Mouse (Mus musculus) kidney, adult 2 months (tissue): ENCODE measurements around the gene Pno1. TPM values are rescaled to one million over a fixed set of nuclear protein-coding genes. Genes with fewer than 3 reads are reported as not detected.

ENCODE experiments used
- DNase-seq: peaks from one replicate; pipeline ENCODE4 v3.0.0; 2021
- H3K27ac ChIP-seq: fragments of 200-500 bp; 2 replicates; pipeline ENCODE4 v1.5.1; 2012; ENCODE audit warnings: low read depth, low read length, control low read depth, inconsistent platforms; ENCODE audit not compliant: insufficient read depth
- H3K27me3 ChIP-seq: fragments of 200-500 bp; replicated peaks from 2 replicates; pipeline ENCODE4 v1.6.1; 2012; ENCODE audit warnings: mild to moderate bottlenecking, moderate library complexity, low read length, inconsistent platforms; ENCODE audit not compliant: control insufficient read depth, insufficient read depth
- H3K36me3 ChIP-seq: fragments of 200-500 bp; 2 replicates; pipeline ENCODE4 v1.6.1; 2012; ENCODE audit warnings: mild to moderate bottlenecking, moderate library complexity, low read length, inconsistent platforms; ENCODE audit not compliant: control insufficient read depth, insufficient read depth
- H3K4me1 ChIP-seq: fragments of 200-500 bp; 2 replicates; pipeline ENCODE4 v1.6.1; 2011; ENCODE audit warnings: low read length; ENCODE audit not compliant: control insufficient read depth, insufficient read depth
- H3K4me3 ChIP-seq: fragments of 200-500 bp; 2 replicates; pipeline ENCODE4 v1.5.1; 2011; ENCODE audit warnings: mild to moderate bottlenecking, low read depth, low read length, control low read depth; ENCODE audit not compliant: insufficient read depth
- CTCF ChIP-seq: fragments of 200-500 bp; conservative IDR thresholded peaks from 2 replicates; pipeline ENCODE4 v1.5.1; 2011; ENCODE audit warnings: low read depth, mild to moderate bottlenecking, control low read depth, low read length, moderate library complexity, mixed read lengths; ENCODE audit not compliant: insufficient read depth, insufficient read length
- POLR2A ChIP-seq: fragments of 200-500 bp; IDR thresholded peaks from one replicate; pipeline ENCODE4 v1.6.1; 2011; ENCODE audit warnings: low read depth, low read length, control low read depth
- WGBS: fragments of 180-500 bp; shearing (Covaris S2); methylation state at CpG from one replicate; pipeline ENCODE4 v1.1.7; 2018; 5-methylcytosine and 5-hydroxymethylcytosine counted together
- polyA plus RNA-seq: library from polyadenylated mRNA; depleted of rRNA; stranded (reverse); fragments of >200 nt; gene quantifications from 2 replicates; pipeline ENCODE4 v1.2.3, GENCODE M21; 2012

Pno1 gene
- polyA plus RNA-seq, 1 experiment = 7.0 TPM

- DNase-seq = no peak
- 74% methylated on average over 5 of the region's 5 CpGs for WGBS
- no peaks in the 10 kb centered on the region for H3K4me1 ChIP-seq
- no peak overlapping the region for H3K27ac ChIP-seq
- no peaks in the 10 kb centered on the region for H3K27me3 ChIP-seq
- no peak overlapping the region for H3K4me3 ChIP-seq
- no peak for TF ChIP-seq CTCF
- H3K36me3 ChIP-seq = peaks cover under 1% of the 10 kb centered on the region
Measured at GRCm38 (mm10) chr11:17232792-17233191, 21.4 kb upstream of the Pno1 start.

DNA sequence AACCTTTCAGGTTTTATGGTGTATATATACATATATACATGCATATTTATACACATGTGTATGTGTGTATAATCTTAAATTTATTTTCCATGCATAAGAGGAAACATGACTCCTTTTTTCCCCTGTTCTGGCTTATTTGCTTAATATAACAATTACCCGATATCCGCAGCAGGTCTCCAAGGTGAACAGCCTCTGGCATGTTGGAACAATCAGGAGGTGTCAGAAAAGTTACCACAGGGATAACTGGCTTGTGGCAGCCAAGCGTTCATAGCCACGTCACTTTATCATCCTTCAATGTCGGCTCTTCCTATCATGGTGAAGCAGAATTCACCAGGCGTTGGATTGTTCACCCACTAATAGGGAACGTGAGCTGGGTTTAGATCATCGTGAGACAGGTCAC lies 9.8 kb upstream of the Pno1 start:
- Histone ChIP-seq H3K27ac (no peak overlapping the region), H3K36me3 (peaks cover 1% of the 10 kb centered on the region; the same call in 1 of the 2 replicates), H3K27me3 (no peaks in the 10 kb centered on the region), H3K4me3 (no peak overlapping the region), H3K4me1 (no peaks in the 10 kb centered on the region)
- WGBS = 91% methylated on average over 8 of the region's 8 CpGs
- TF ChIP-seq CTCF (no peak), POLR2A (no peak)
- DNase-seq = no peak

GRCm38 (mm10) chr11:17215475-17215874 lies 4.1 kb upstream of the Pno1 start:
- H3K27ac ChIP-seq = no peak overlapping the region
- peaks cover 1% of the 10 kb centered on the region; the same call in 1 of the 2 replicates for H3K36me3 ChIP-seq
- H3K4me1 ChIP-seq = no peaks in the 10 kb centered on the region; the same call in 1 of the 2 replicates
- TF ChIP-seq CTCF (no peak), POLR2A (no peak)
- 77% methylated on average over 3 of the region's 3 CpGs for WGBS
- DNase-seq = no peak
- no peaks in the 10 kb centered on the region for H3K27me3 ChIP-seq
- no peak overlapping the region for H3K4me3 ChIP-seq

GRCm38 (mm10) chr11:17212903-17213509 lies 1.6 kb upstream of the Pno1 start:
- 0 out of 2 replicates have a peak, but pooled peaks cover 2% of the 10 kb centered on the region for H3K36me3 ChIP-seq
- H3K4me1 ChIP-seq = no peaks in the 10 kb centered on the region; the same call in 1 of the 2 replicates
- H3K27me3 ChIP-seq = no peaks in the 10 kb centered on the region
- no peak for TF ChIP-seq CTCF
- TF ChIP-seq POLR2A = no peak
- H3K4me3 ChIP-seq = no peak overlapping the region
- DNase-seq = no peak
- 72% methylated on average over 5 of the region's 5 CpGs for WGBS
- no peak overlapping the region for H3K27ac ChIP-seq

GRCm38 (mm10) chr11:17212141-17212495 lies 750 bp upstream of the Pno1 start:
- Histone ChIP-seq H3K4me1 (no peaks in the 10 kb centered on the region; the same call in 1 of the 2 replicates), H3K4me3 (peak overlapping the region; percentile 82), H3K27ac (peak overlapping the region; percentile 17; the same call in 1 of the 2 replicates), H3K36me3 (0 out of 2 replicates have a peak, but pooled peaks cover 2% of the 10 kb centered on the region), H3K27me3 (no peaks in the 10 kb centered on the region)
- no peak for DNase-seq
- 1% methylated on average over 10 of the region's 10 CpGs for WGBS
- no peak for TF ChIP-seq POLR2A
- no peak for TF ChIP-seq CTCF

DNA sequence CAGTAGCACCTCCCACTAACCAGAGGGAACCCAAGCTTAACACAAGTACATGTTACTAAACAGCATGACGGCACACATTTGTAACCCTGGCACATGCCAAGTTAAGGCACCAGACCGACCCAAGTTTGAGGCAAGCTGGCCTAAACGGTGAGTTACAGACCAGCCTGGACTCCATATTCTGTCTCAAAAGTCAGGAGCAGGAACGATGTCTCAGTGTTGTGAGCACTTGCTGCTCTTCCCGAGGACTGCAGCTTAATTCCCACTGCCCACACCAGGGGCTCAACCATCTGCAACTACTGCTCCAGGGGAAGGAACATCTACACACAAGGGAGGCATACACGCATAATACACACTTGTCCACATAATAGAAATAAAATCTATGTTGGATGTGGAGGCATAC lies 8.9 kb downstream of the Pno1 start:
- no peak for TF ChIP-seq CTCF
- TF ChIP-seq POLR2A = no peak
- WGBS = 78% methylated on average over 6 of the region's 6 CpGs
- H3K27me3 ChIP-seq = no peaks in the 10 kb centered on the region
- DNase-seq = no peak
- H3K4me1 ChIP-seq = no peaks in the 10 kb centered on the region
- H3K36me3 ChIP-seq = peaks cover 7% of the 10 kb centered on the region
- no peak overlapping the region for H3K4me3 ChIP-seq
- H3K27ac ChIP-seq = no peak overlapping the region

DNA sequence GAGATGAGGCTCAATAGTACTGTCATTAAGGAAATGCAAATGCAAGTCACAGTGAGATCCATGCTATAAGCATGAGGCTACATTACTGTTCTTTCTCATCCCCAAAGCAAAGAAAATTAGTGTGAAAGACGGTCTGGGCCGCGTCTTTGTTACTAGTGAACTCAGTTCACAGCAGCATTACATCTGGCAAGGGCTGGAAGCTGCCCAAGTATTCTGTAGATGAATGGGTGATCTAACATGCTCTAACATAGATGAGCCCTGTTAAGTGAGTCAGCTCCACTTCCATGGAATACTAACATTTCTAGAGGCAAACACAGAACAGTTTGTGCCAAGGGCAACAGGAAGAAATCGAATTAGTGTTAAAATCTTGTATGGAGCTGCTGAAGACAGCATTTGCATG lies 10.4 kb downstream of the Pno1 start:
- DNase-seq = no peak
- Histone ChIP-seq H3K4me3 (no peak overlapping the region), H3K27ac (no peak overlapping the region), H3K27me3 (no peaks in the 10 kb centered on the region), H3K4me1 (no peaks in the 10 kb centered on the region), H3K36me3 (peaks cover 9% of the 10 kb centered on the region)
- 93% methylated on average over 4 of the region's 4 CpGs for WGBS
- TF ChIP-seq CTCF = no peak
- TF ChIP-seq POLR2A = no peak
